Mouse (Mus musculus): ENCODE results near the gene Mcm5. TPM values are rescaled to one million over a fixed set of nuclear protein-coding genes. Genes with fewer than 3 reads are reported as not detected.

Mcm5 gene
- polyA plus RNA-seq, 1 experiment from 2014 or later: 83.0 TPM

DNA sequence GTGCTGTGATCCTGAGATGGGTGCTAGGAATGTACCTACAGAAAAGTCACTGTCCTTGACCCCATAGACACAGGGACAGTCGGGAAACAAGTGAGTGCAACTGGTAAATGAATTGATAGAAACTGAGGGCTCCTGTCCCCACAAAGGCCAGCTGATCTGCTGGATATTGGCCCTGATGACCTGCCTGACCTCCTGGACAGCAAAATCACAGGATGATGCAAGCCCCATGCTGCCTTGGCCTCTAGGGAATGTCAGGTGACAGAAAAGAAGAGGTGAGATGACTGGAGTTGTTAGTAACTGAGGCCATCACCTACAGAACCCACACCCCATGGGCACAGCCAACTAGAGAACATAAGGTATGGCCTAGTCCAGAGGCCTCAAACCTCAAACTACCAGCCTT is 31.2 kb upstream of the Mcm5 start:
- Histone ChIP-seq H3K9ac (ENCODE audit: low read length) (no peak overlapping the region), H3K4me2 (ENCODE audit: low read length) (no peak overlapping the region), H3K4me1 (ENCODE audit: control insufficient read depth, insufficient read depth, low read length) (no peaks in the 10 kb centered on the region), H3K27ac (ENCODE audit: low read depth, low read length) (no peak overlapping the region), H3K36me3 (ENCODE audit: control insufficient read depth, insufficient read depth, low read length) (no peaks in the 10 kb centered on the region), H3K27me3 (replicated peaks; ENCODE audit: control insufficient read depth, insufficient read depth, low read length) (no peaks in the 10 kb centered on the region), H3K9me3 (replicated peaks; ENCODE audit: control insufficient read depth, low read length) (no peaks in the 10 kb centered on the region), H3K4me3 (ENCODE audit: low read depth, low read length) (no peak overlapping the region)
- ATAC-seq (no peak), DNase-seq (ENCODE audit: low spot score) (no peak)
- 67% methylated on average over 1 of the region's 1 CpGs for WGBS

DNA sequence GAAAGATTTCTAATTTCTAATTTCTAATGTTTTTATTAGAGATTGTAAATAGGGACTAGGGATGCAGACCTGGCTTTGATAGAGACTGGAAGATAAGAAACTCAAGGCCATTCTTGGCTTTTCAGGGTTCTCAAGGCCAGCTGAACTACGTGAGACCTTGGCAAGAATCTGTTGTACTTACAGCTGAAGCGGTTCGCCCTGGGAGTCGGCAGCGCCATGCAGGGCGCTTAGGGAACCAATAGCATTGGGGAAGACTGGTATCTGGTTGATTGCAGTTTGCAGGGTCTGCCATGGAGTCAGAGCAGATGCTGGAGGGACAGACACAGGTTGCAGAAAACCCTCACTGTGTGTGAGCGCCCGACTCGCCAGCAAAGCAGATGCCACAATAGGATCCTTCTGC is 30.5 kb upstream of the Mcm5 start:
- Histone ChIP-seq H3K9me3 (replicated peaks; ENCODE audit: control insufficient read depth, low read length) (no peaks in the 10 kb centered on the region), H3K36me3 (ENCODE audit: control insufficient read depth, insufficient read depth, low read length) (no peaks in the 10 kb centered on the region), H3K4me3 (ENCODE audit: low read depth, low read length) (no peak overlapping the region), H3K27me3 (replicated peaks; ENCODE audit: control insufficient read depth, insufficient read depth, low read length) (no peaks in the 10 kb centered on the region), H3K9ac (ENCODE audit: low read length) (no peak overlapping the region), H3K4me2 (ENCODE audit: low read length) (no peak overlapping the region), H3K27ac (ENCODE audit: low read depth, low read length) (no peak overlapping the region), H3K4me1 (ENCODE audit: control insufficient read depth, insufficient read depth, low read length) (peaks cover 3% of the 10 kb centered on the region; the same call in 1 of the 2 replicates)
- no peak for DNase-seq (ENCODE audit: low spot score)
- no peak for ATAC-seq
- 96% methylated on average over 9 of the region's 9 CpGs for WGBS

DNA sequence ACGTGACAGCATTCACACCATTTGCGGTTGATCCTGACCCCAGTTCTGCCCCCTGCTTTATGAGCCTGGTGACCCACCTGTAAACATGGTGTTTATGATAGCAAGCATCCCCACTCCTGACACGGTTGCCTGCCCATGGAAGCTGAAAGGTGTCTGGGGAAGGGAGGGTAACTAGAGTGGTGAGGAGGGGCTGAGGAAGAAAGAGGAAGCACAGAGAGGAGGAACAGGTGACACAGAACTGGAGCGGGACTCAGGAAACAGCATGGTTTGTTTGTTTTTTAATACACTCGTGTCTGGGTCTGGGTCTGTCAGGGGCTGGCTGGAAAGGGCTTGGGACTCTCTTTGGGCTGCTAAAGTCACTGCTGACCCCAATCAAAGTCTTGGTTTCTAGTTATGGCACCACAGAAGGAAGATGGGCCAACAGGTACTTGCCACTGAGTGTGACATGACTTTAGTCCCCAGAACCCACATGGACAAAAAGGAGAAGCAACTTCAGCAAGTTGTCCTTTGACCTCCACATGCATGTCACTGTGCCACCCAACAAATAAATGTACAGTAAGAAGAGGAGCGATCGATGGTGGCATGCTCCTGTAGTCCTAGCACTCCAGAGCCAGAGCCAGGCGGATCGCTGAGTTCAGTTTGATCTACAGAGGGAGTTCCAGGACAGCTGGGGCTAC is 27.9 kb upstream of the Mcm5 start:
- Histone ChIP-seq H3K4me2 (ENCODE audit: low read length) (no peak overlapping the region), H3K27me3 (replicated peaks; ENCODE audit: control insufficient read depth, insufficient read depth, low read length) (no peaks in the 10 kb centered on the region), H3K4me1 (ENCODE audit: control insufficient read depth, insufficient read depth, low read length) (peaks cover 3% of the 10 kb centered on the region; the same call in 1 of the 2 replicates), H3K9ac (ENCODE audit: low read length) (no peak overlapping the region), H3K4me3 (ENCODE audit: low read depth, low read length) (no peak overlapping the region), H3K9me3 (replicated peaks; ENCODE audit: control insufficient read depth, low read length) (no peaks in the 10 kb centered on the region), H3K27ac (ENCODE audit: low read depth, low read length) (no peak overlapping the region), H3K36me3 (ENCODE audit: control insufficient read depth, insufficient read depth, low read length) (no peaks in the 10 kb centered on the region)
- DNase-seq (ENCODE audit: low spot score) (no peak), ATAC-seq (no peak)
- WGBS: 84% methylated on average over 9 of the region's 9 CpGs

DNA sequence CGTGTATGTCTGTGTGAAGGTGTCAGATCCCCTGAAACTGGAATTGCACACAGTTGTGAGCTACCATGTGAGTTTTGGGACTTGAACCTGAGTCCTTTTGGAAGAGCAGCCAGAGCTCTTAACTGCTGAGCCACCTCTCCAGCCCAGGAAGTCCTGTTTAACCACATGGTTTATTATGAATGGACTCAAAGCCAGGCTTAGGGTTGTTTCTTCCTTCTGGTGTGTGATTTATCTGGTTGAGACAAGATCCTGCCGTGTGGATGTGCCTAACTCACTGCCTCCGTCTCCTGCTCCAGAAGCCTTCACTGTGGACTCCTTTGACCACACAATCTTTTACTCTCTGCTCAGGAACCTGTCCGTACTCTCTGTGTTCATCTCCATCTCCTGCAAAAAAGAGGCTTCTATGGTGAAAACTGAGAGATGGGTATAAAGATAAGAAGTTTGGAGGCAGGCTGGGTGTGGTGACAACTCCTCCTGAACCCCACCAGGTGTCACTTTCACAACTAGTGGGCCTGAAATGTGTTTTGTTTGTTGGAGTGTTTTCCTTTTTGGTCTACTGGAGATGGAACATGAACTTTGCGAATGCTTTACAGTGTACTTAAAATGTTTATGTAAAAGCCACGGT is 27.1 kb upstream of the Mcm5 start:
- Histone ChIP-seq H3K27me3 (replicated peaks; ENCODE audit: control insufficient read depth, insufficient read depth, low read length) (no peaks in the 10 kb centered on the region), H3K4me2 (ENCODE audit: low read length) (no peak overlapping the region), H3K4me1 (ENCODE audit: control insufficient read depth, insufficient read depth, low read length) (peaks cover 3% of the 10 kb centered on the region; the same call in 1 of the 2 replicates), H3K36me3 (ENCODE audit: control insufficient read depth, insufficient read depth, low read length) (no peaks in the 10 kb centered on the region), H3K9ac (ENCODE audit: low read length) (no peak overlapping the region), H3K27ac (ENCODE audit: low read depth, low read length) (no peak overlapping the region), H3K4me3 (ENCODE audit: low read depth, low read length) (no peak overlapping the region), H3K9me3 (replicated peaks; ENCODE audit: control insufficient read depth, low read length) (no peaks in the 10 kb centered on the region)
- ATAC-seq: no peak
- DNase-seq (ENCODE audit: low spot score): no peak
- 86% methylated on average over 6 of the region's 6 CpGs for WGBS

DNA sequence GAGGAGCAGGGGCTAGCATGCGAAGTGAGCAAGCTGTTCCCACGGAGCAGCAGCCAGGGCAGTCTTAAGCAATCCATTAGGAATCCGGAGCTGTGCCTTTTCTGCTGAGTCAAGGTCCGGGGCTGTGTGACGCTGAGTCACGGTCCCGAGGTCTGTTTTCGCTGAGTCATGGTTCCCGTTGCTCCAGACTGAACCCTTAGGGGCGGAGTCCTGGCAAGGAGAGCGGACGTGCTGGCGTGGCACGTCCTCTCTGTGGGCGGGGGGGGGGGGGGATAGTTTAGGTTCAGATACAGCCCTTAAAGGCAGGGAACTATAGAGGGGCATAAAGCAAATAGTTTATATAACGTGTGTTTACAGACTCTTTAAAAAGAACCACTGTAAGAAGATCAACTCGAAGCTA is 25.5 kb upstream of the Mcm5 start:
- H3K9me3 ChIP-seq (replicated peaks; ENCODE audit: control insufficient read depth, low read length): no peaks in the 10 kb centered on the region
- H3K4me1 ChIP-seq (ENCODE audit: control insufficient read depth, insufficient read depth, low read length): peaks cover 3% of the 10 kb centered on the region; the same call in 1 of the 2 replicates
- peak; percentile 89 for ATAC-seq
- H3K9ac ChIP-seq (ENCODE audit: low read length): no peak overlapping the region
- no peak overlapping the region for H3K27ac ChIP-seq (ENCODE audit: low read depth, low read length)
- no peaks in the 10 kb centered on the region for H3K27me3 ChIP-seq (replicated peaks; ENCODE audit: control insufficient read depth, insufficient read depth, low read length)
- H3K36me3 ChIP-seq (ENCODE audit: control insufficient read depth, insufficient read depth, low read length): no peaks in the 10 kb centered on the region
- peak; percentile 89 for DNase-seq (ENCODE audit: low spot score)
- no peak overlapping the region for H3K4me3 ChIP-seq (ENCODE audit: low read depth, low read length)
- WGBS: 6% methylated on average over 17 of the region's 17 CpGs
- peak overlapping the region; percentile 36 for H3K4me2 ChIP-seq (ENCODE audit: low read length)

DNA sequence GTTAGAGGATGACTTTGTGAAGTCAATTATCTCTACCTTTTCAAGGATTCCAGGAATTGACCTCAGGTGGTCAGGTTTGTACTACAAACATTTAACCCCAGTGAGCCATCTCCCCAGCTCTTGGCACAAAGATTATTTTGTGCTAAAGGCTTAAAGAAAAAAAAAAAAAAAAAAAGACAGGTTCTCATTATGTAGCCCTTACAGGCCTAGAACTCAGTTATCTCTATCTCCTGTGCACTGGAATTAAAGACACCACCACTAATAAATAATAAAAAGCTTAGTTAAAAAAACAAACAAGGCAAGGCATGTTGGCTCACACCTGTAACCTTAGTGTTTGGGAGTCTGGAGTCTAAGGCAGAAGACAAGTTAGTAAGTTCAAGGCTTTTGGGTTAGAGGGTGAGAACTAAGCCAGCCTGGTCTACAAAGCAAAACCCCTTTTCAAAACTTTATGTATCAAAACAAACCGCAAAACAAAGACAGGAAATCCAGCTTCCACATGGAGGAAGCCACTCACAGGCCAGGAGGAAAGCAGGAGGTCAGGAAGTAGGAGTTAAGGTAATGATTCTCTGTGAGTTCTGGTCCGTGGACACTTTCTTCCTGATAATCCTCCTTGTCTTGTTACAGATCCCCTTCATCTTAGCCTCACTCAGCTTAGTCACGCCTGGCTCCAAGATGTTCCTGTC is 24.8 kb upstream of the Mcm5 start:
- H3K4me2 ChIP-seq (ENCODE audit: low read length): no peak overlapping the region
- no peaks in the 10 kb centered on the region for H3K36me3 ChIP-seq (ENCODE audit: control insufficient read depth, insufficient read depth, low read length)
- no peaks in the 10 kb centered on the region for H3K27me3 ChIP-seq (replicated peaks; ENCODE audit: control insufficient read depth, insufficient read depth, low read length)
- no peak for DNase-seq (ENCODE audit: low spot score)
- no peaks in the 10 kb centered on the region for H3K9me3 ChIP-seq (replicated peaks; ENCODE audit: control insufficient read depth, low read length)
- no peak for ATAC-seq
- H3K4me1 ChIP-seq (ENCODE audit: control insufficient read depth, insufficient read depth, low read length): peaks cover 3% of the 10 kb centered on the region; the same call in 1 of the 2 replicates
- no peak overlapping the region for H3K27ac ChIP-seq (ENCODE audit: low read depth, low read length)
- no peak overlapping the region for H3K9ac ChIP-seq (ENCODE audit: low read length)
- H3K4me3 ChIP-seq (ENCODE audit: low read depth, low read length): no peak overlapping the region
- 86% methylated on average over 3 of the region's 3 CpGs for WGBS

DNA sequence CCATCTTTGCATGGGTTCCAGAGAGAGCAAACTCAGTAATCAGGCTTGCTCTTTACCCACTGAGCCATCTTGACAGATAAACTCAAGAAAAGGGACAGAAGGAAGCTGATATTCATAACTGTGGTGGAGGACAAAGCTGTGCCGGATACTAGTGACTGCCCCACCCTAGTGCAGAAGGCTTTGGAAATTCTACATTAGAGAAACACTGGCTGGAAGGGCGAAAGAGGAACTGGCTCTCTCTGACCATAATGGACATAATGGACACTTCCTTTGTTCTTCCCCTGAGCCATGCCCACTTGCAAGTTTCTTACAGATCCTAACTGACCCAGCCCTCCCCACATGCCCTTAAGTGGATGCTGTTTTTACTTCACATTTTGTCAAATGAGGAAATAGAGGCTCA is 23.4 kb upstream of the Mcm5 start:
- no peak for ATAC-seq
- 78% methylated on average over 2 of the region's 2 CpGs for WGBS

DNA sequence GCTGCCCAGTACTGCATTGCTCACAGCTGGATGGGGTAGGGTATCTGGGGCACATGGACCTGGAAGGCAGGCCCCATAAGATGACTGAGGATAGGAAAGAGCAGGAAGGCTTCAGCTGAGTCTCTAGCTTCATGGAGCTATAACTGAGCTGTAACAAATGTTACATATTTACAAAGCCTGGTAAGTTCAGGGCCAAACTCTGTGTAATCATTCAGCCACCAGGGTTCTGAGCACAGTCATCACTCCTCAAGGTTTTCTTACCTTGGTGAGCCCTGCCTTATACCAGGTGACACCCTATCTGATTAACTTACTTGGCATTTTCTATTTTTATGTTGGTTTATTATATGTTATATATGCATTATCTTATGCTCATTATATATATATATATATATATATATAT is 22.2 kb upstream of the Mcm5 start:
- H3K9ac ChIP-seq (ENCODE audit: low read length): no peak overlapping the region
- no peak overlapping the region for H3K27ac ChIP-seq (ENCODE audit: low read depth, low read length)
- no peak overlapping the region for H3K4me3 ChIP-seq (ENCODE audit: low read depth, low read length)
- no peaks in the 10 kb centered on the region for H3K27me3 ChIP-seq (replicated peaks; ENCODE audit: control insufficient read depth, insufficient read depth, low read length)
- no peak overlapping the region for H3K4me2 ChIP-seq (ENCODE audit: low read length)
- DNase-seq (ENCODE audit: low spot score): no peak
- H3K9me3 ChIP-seq (replicated peaks; ENCODE audit: control insufficient read depth, low read length): no peaks in the 10 kb centered on the region
- H3K36me3 ChIP-seq (ENCODE audit: control insufficient read depth, insufficient read depth, low read length): no peaks in the 10 kb centered on the region
- ATAC-seq: no peak
- peaks cover 3% of the 10 kb centered on the region; the same call in 1 of the 2 replicates for H3K4me1 ChIP-seq (ENCODE audit: control insufficient read depth, insufficient read depth, low read length)

More for the DNA sequence above, 23.4 kb upstream of the Mcm5 start:
- Histone ChIP-seq H3K27ac (ENCODE audit: low read depth, low read length) (no peak overlapping the region), H3K9ac (ENCODE audit: low read length) (no peak overlapping the region), H3K4me3 (ENCODE audit: low read depth, low read length) (no peak overlapping the region), H3K9me3 (replicated peaks; ENCODE audit: control insufficient read depth, low read length) (no peaks in the 10 kb centered on the region), H3K36me3 (ENCODE audit: control insufficient read depth, insufficient read depth, low read length) (no peaks in the 10 kb centered on the region), H3K4me2 (ENCODE audit: low read length) (no peak overlapping the region), H3K27me3 (replicated peaks; ENCODE audit: control insufficient read depth, insufficient read depth, low read length) (no peaks in the 10 kb centered on the region), H3K4me1 (ENCODE audit: control insufficient read depth, insufficient read depth, low read length) (peaks cover 3% of the 10 kb centered on the region; the same call in 1 of the 2 replicates)
- no peak for DNase-seq (ENCODE audit: low spot score)

Data from forebrain, embryonic 14.5 days (tissue).